Mouse (Mus musculus) brown adipose tissue, adult 24 weeks (tissue): ENCODE measurements around the gene Txndc17. TPM values are rescaled to one million over a fixed set of nuclear protein-coding genes. Genes with fewer than 3 reads are reported as not detected.

Source experiments
- H3K27ac ChIP-seq: fragments of 200-500 bp; replicated peaks from 2 replicates; pipeline ENCODE4 v1.5.1; 2012; ENCODE audit warnings: low read depth, mild to moderate bottlenecking, low read length
- H3K4me1 ChIP-seq: fragments of 200-500 bp; 2 replicates; pipeline ENCODE4 v1.6.1; 2012; ENCODE audit warnings: low read length, mixed read lengths; ENCODE audit not compliant: control insufficient read depth, insufficient read depth, insufficient read length
- H3K4me3 ChIP-seq: fragments of 200-500 bp; 2 replicates; pipeline ENCODE4 v1.5.1; 2012; ENCODE audit warnings: low read depth, mild to moderate bottlenecking, low read length, moderate library complexity; ENCODE audit not compliant: insufficient read depth
- polyA plus RNA-seq: library from polyadenylated mRNA; stranded (reverse); fragments of >200 nt; gene quantifications from 2 replicates; pipeline ENCODE4 v1.2.4, GENCODE M21; 2012; ENCODE audit not compliant: missing spikeins, insufficient read depth, insufficient read length

The Txndc17 gene
- polyA plus RNA-seq, 1 experiment, result 144 TPM

- no peak overlapping the region for H3K27ac ChIP-seq
- H3K4me1 ChIP-seq, result no peaks in the 10 kb centered on the region
- H3K4me3 ChIP-seq, result no peak overlapping the region
Observed at GRCm38 (mm10) chr11:72240062-72240860, 32.9 kb downstream of the Txndc17 start.

- Histone ChIP-seq H3K4me1 (no peaks in the 10 kb centered on the region), H3K4me3 (no peak overlapping the region), H3K27ac (no peak overlapping the region)
Observed at GRCm38 (mm10) chr11:72245196-72245753, 37.9 kb downstream of the Txndc17 start.

DNA sequence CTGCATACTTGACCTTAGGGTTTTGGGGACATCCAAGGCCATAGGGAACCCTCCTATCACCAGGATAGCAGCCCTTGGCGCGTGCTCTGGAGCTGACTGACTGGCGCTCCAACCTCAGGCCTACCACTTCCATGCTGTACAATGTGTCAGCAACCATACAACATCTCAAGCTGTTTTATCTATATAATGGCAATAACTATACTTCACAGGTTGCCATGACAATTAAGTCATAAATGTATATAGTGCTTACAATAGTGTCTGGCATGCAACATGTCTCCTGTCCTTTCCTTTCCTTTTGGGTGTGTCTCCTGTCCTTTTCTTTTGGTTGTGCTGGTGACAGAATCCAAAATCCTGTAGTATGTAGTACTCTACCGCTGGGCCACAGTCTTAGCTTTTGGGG is 48.3 kb downstream of the Txndc17 start:
- Histone ChIP-seq H3K27ac (no peak overlapping the region), H3K4me1 (no peaks in the 10 kb centered on the region), H3K4me3 (no peak overlapping the region)

GRCm38 (mm10) chr11:72256441-72256840 is 49.1 kb downstream of the Txndc17 start:
- no peak overlapping the region for H3K27ac ChIP-seq
- no peak overlapping the region for H3K4me3 ChIP-seq
- H3K4me1 ChIP-seq, result no peaks in the 10 kb centered on the region

Other genes with a start within 250 kb of the Txndc17 start
- not detected in 2 replicates for gene Aipl1, start 170.0 kb upstream of the Txndc17 start, polyA plus RNA-seq
- gene Pimreg, start 165.5 kb upstream of the Txndc17 start, polyA plus RNA-seq, result not detected in 2 replicates
- 0.20 and 0.46 TPM in 2 replicates for gene Pitpnm3, start 71.8 kb upstream of the Txndc17 start, polyA plus RNA-seq
- gene Gm43951, start 707 bp upstream of the Txndc17 start, polyA plus RNA-seq, result not detected in 2 replicates
- 1.5 and 2.2 TPM in 2 replicates for gene 4933427D14Rik, start 88 bp upstream of the Txndc17 start, polyA plus RNA-seq
- gene Med31, start 8.0 kb downstream of the Txndc17 start, polyA plus RNA-seq, result 16.0 and 16.1 TPM in 2 replicates
- gene Slc13a5, start 59.7 kb downstream of the Txndc17 start, polyA plus RNA-seq, result not detected in 2 replicates
- gene Xaf1, start 94.1 kb downstream of the Txndc17 start, polyA plus RNA-seq, result 12.7 and 17.7 TPM in 2 replicates
- not detected in 2 replicates for gene Fbxo39, start 106.9 kb downstream of the Txndc17 start, polyA plus RNA-seq
- gene Tekt1, start 154.9 kb downstream of the Txndc17 start, polyA plus RNA-seq, result not detected in 2 replicates
- gene Smtnl2, start 204.2 kb downstream of the Txndc17 start, polyA plus RNA-seq, result 8.2 and 14.4 TPM in 2 replicates
- 0.99 TPM in 1 of 2 replicates, not detected in the other for gene Ggt6, start 228.0 kb downstream of the Txndc17 start, polyA plus RNA-seq
- gene Mybbp1a, start 233.8 kb downstream of the Txndc17 start, polyA plus RNA-seq, result 23.2 and 24.3 TPM in 2 replicates